Mouse (Mus musculus): ENCODE data around the gene Parp4.

- TF ChIP-seq CTCF (IDR thresholded peaks at IDR 0.05) (no peak), EP300 (IDR thresholded peaks at IDR 0.05) (no peak)
Observed at GRCm38 (mm10) chr14:56626202-56626601, 50.8 kb downstream of the Parp4 start.
